Mouse (Mus musculus) hindbrain, embryonic 13.5 days (tissue): ENCODE data around the gene Gtsf1l. TPM values are rescaled to one million over a fixed set of nuclear protein-coding genes. Genes with fewer than 3 reads are reported as not detected.

Experiments used
- ATAC-seq: fragments of 200-750 bp; cut with Nextera tagmentation; 2 replicates; pipeline ENCODE4 v1.8.0; 2017; ENCODE audit warnings: moderate TSS enrichment; ENCODE audit not compliant: low FRiP score
- H3K27ac ChIP-seq: fragments of 300-500 bp; sonication (generic); 2 replicates; pipeline ENCODE4 v1.5.1; 2015; ENCODE audit warnings: inconsistent platforms, mild to moderate bottlenecking, moderate library complexity
- H3K27me3 ChIP-seq: fragments of 300-500 bp; sonication (generic); 2 replicates; pipeline ENCODE4 v1.6.1; 2015; ENCODE audit warnings: mild to moderate bottlenecking, inconsistent platforms
- H3K36me3 ChIP-seq: fragments of 300-500 bp; sonication (generic); 2 replicates; pipeline ENCODE4 v1.6.1; 2015; ENCODE audit warnings: mild to moderate bottlenecking, inconsistent platforms
- H3K4me1 ChIP-seq: fragments of 300-500 bp; sonication (generic); replicated peaks from 2 replicates; pipeline ENCODE4 v1.6.1; 2015; ENCODE audit warnings: inconsistent platforms
- H3K4me2 ChIP-seq: fragments of 300-500 bp; sonication (generic); 2 replicates; pipeline ENCODE4 v1.6.1; 2015; ENCODE audit warnings: inconsistent platforms, mild to moderate bottlenecking, moderate library complexity
- H3K4me3 ChIP-seq: fragments of 300-500 bp; sonication (generic); 2 replicates; pipeline ENCODE4 v1.5.1; 2015; ENCODE audit warnings: mild to moderate bottlenecking, inconsistent platforms
- H3K9ac ChIP-seq: fragments of 300-500 bp; sonication (generic); 2 replicates; pipeline ENCODE4 v1.6.1; 2015; ENCODE audit warnings: mild to moderate bottlenecking, inconsistent platforms
- H3K9me3 ChIP-seq: fragments of 300-500 bp; sonication (generic); 2 replicates; pipeline ENCODE4 v1.6.1; 2016; ENCODE audit warnings: inconsistent platforms
- WGBS: fragments of 180-500 bp; shearing (Covaris S2); methylation state at CpG from one replicate; pipeline ENCODE4 v1.1.7; 2015; 5-methylcytosine and 5-hydroxymethylcytosine counted together
- polyA plus RNA-seq: library from polyadenylated mRNA; unstranded; fragments of >200 nt; fragmentation: Nextera tagmentation; extraction: Ambion mirVana; gene quantifications from 2 replicates; pipeline ENCODE4 v1.2.1, GENCODE M21; 2015

Gene Gtsf1l
- polyA plus RNA-seq, 1 experiment from 2014 or later: not detected

GRCm38 (mm10) chr2:163082591-163082990 lies 5.1 kb downstream of the Gtsf1l start:
- H3K27ac ChIP-seq: no peak overlapping the region
- H3K4me2 ChIP-seq: no peak overlapping the region
- no peaks in the 10 kb centered on the region for H3K4me1 ChIP-seq
- H3K36me3 ChIP-seq: no peaks in the 10 kb centered on the region
- ATAC-seq: no peak
- no peak overlapping the region for H3K9ac ChIP-seq
- H3K4me3 ChIP-seq: no peak overlapping the region
- no peaks in the 10 kb centered on the region for H3K9me3 ChIP-seq
- WGBS: 86% methylated on average over 5 of the region's 5 CpGs
- no peaks in the 10 kb centered on the region for H3K27me3 ChIP-seq

DNA sequence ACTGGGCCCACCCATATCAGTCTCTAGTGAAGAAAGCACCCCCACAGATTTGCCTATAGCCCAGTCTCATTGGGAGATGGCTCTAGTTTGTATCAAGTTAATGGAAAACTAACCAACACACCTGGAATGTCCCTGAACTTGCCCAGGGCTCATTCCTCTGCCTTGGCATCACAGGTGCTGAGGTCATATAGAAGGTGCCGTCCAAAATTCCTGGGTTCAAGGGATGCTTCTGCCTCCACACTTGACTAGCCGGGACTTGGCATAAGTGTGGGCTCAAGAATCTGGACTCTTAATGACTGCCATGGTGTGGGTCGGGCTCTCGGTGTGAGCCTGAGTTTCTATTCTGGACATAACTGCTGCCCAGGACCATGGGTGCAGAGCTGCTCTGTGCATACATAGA lies 8.6 kb downstream of the Gtsf1l start:
- no peaks in the 10 kb centered on the region for H3K4me1 ChIP-seq
- H3K27ac ChIP-seq: no peak overlapping the region
- no peak for ATAC-seq
- no peak overlapping the region for H3K9ac ChIP-seq
- no peaks in the 10 kb centered on the region for H3K27me3 ChIP-seq
- H3K9me3 ChIP-seq: no peaks in the 10 kb centered on the region
- no peak overlapping the region for H3K4me2 ChIP-seq
- H3K36me3 ChIP-seq: no peaks in the 10 kb centered on the region
- no peak overlapping the region for H3K4me3 ChIP-seq
- 95% methylated on average over 4 of the region's 4 CpGs for WGBS

DNA sequence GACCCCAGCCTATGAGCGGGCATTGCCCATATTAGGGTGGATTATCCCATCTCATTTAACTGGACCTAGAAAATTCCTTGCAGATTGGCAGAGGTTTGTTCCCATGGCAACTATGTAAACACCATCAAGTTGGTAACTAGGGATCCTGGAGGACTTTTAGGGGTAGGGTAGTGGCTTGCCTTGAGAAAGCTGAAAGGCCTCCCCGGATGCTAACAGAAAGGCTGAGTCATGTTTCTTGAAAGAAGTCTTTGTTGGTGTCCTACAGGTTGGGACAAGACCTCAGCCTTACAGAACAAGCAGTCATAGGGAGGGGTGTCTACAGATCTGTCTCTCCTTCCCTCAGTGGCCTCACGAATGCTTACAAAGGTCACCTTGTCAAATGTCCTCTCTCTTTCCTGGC lies 12.4 kb downstream of the Gtsf1l start:
- H3K27ac ChIP-seq: no peak overlapping the region
- H3K9me3 ChIP-seq: no peaks in the 10 kb centered on the region
- no peak overlapping the region for H3K9ac ChIP-seq
- no peak for ATAC-seq
- H3K27me3 ChIP-seq: no peaks in the 10 kb centered on the region
- H3K4me2 ChIP-seq: no peak overlapping the region
- H3K4me1 ChIP-seq: no peaks in the 10 kb centered on the region
- no peak overlapping the region for H3K4me3 ChIP-seq
- WGBS: 77% methylated on average over 3 of the region's 3 CpGs
- H3K36me3 ChIP-seq: no peaks in the 10 kb centered on the region

DNA sequence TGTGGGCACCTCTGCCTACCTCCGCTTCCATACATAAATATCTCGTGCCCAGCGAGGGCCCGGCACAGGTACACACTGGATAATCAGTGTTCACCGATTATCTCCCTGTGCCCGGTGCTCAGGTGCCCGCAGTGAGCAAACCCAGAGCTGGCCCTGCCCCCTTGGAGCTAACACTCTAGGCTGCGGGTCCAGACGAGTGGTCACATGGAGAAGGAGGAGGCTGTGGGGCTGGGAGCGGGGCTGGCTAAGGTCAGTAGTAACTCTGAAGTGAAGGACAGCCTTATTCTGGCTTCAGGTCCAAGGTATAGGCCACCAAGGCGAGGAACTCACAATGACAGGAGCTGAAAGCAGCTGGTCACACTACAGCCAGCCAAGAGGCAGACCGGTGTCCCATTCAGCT lies 12.8 kb downstream of the Gtsf1l start:
- no peak for ATAC-seq
- WGBS: 94% methylated on average over 12 of the region's 12 CpGs
- Histone ChIP-seq H3K9me3 (no peaks in the 10 kb centered on the region), H3K4me2 (no peak overlapping the region), H3K27ac (no peak overlapping the region), H3K27me3 (no peaks in the 10 kb centered on the region), H3K4me1 (no peaks in the 10 kb centered on the region), H3K4me3 (no peak overlapping the region), H3K9ac (no peak overlapping the region), H3K36me3 (no peaks in the 10 kb centered on the region)

- no peak overlapping the region for H3K4me2 ChIP-seq
- H3K4me1 ChIP-seq: no peaks in the 10 kb centered on the region
- H3K9me3 ChIP-seq: no peaks in the 10 kb centered on the region
- WGBS: 87% methylated on average over 7 of the region's 7 CpGs
- no peak overlapping the region for H3K4me3 ChIP-seq
- H3K9ac ChIP-seq: no peak overlapping the region
- H3K36me3 ChIP-seq: no peaks in the 10 kb centered on the region
- no peaks in the 10 kb centered on the region for H3K27me3 ChIP-seq
- H3K27ac ChIP-seq: no peak overlapping the region
- ATAC-seq: no peak
Observed at GRCm38 (mm10) chr2:163074006-163074405, 13.6 kb downstream of the Gtsf1l start.

DNA sequence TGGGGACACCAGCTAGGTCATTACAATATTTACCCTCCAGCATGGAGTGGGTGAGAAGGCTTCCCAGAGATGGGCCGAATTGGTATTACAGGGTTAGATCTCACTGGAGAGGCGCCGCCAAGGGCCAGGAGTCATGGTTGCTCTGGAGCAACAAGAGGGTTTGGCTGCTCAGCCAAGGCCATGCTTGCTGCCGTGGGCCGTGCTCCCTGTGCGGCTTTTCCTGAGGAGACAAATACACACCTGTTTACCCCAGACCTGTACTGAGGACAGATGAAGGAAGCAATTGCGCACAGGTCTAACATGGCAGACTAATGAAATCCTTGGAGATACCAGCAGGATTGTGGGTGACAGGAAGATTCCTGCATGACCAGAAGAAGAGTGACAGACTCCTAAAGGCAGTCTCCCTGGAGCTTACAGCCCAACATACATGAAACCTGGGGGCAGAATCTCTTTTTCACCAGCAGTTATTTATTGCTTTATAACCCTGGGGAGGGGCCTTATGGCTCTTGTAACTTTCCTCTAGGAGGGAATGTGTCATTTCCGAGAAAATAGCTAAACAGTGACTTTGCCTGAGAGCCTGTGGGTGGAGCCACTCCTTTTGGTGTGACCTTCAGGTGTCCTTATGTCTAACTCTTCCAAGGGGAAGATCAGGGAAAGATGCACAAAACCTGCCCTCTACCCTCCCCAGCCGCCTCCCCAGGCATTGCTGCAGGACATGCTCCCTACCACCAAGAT lies 14.5 kb downstream of the Gtsf1l start:
- no peaks in the 10 kb centered on the region for H3K36me3 ChIP-seq
- ATAC-seq: no peak
- H3K4me3 ChIP-seq: no peak overlapping the region
- 94% methylated on average over 9 of the region's 9 CpGs for WGBS
- H3K9ac ChIP-seq: no peak overlapping the region
- no peaks in the 10 kb centered on the region for H3K4me1 ChIP-seq
- H3K27ac ChIP-seq: no peak overlapping the region
- no peak overlapping the region for H3K4me2 ChIP-seq
- no peaks in the 10 kb centered on the region for H3K9me3 ChIP-seq
- H3K27me3 ChIP-seq: no peaks in the 10 kb centered on the region

DNA sequence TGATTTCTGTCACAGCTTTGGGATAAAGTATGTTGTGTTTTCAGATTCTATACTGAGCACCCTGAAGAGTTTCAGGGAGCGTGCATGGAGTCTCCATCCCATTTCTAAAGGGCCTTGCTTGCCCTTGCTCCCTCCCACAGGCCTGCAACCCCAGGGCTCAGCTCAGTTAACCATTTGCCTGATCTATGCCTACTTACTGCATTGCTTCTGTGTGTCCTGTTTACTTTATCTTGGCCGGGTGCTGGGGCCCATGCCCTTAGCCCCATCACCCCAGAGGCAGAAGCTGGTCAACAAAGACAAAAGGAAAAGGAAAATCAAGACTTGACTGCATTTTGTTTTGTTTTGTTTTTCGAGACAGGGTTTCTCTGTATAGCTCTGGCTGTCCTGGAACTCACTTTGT lies 16.1 kb downstream of the Gtsf1l start:
- Histone ChIP-seq H3K27ac (no peak overlapping the region), H3K9me3 (no peaks in the 10 kb centered on the region), H3K9ac (no peak overlapping the region), H3K4me1 (no peaks in the 10 kb centered on the region), H3K27me3 (no peaks in the 10 kb centered on the region), H3K4me3 (no peak overlapping the region), H3K36me3 (0 out of 2 replicates have a peak, but pooled peaks cover 6% of the 10 kb centered on the region), H3K4me2 (no peak overlapping the region)
- ATAC-seq: no peak
- WGBS: 80% methylated on average over 3 of the region's 3 CpGs

DNA sequence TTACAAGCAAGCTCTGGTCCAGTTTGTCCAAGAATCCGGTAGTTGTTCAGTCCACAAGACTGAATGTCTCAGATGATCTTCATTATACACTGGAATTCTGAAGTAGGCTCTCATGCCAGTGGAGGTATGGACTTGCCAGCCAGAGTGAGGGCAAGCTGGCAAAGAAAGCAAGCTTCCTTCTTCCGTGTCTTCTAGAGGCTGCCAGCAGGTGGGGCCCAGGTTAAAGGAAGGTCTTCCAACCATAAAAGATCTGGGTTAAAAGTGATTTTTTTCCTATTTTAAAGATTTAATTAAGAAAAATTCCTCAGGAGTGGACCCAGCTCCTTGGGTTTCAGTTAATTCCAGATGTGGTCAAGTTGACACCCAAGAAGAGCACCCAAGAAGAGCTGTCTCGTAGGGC lies 17.4 kb downstream of the Gtsf1l start:
- no peak overlapping the region for H3K9ac ChIP-seq
- no peak overlapping the region for H3K4me3 ChIP-seq
- no peak for ATAC-seq
- 0 out of 2 replicates have a peak, but pooled peaks cover 6% of the 10 kb centered on the region for H3K36me3 ChIP-seq
- H3K9me3 ChIP-seq: no peaks in the 10 kb centered on the region
- no peak overlapping the region for H3K27ac ChIP-seq
- 90% methylated on average over 3 of the region's 3 CpGs for WGBS
- no peaks in the 10 kb centered on the region for H3K4me1 ChIP-seq
- no peak overlapping the region for H3K4me2 ChIP-seq
- H3K27me3 ChIP-seq: no peaks in the 10 kb centered on the region

DNA sequence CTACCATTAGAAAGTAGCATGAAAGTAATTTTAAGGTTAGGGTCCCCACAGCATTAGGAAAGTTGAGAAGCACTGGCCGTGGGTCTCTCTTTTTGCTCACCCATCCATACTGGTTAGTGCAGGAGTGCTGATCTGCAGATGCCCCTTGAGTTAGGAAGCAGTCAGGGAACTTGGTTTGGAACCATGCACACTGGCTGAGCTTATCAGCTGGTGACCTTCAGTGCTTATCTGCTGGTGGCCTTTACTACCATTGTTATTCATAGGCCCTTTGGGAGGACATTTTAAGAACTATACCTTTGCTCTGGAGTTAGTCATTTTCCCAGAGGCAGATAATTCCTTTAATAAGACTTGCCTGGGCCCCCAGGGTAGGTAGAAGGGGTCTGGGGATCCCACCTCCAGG lies 20.4 kb downstream of the Gtsf1l start:
- Histone ChIP-seq H3K9ac (no peak overlapping the region), H3K27me3 (no peaks in the 10 kb centered on the region), H3K4me3 (no peak overlapping the region), H3K9me3 (no peaks in the 10 kb centered on the region), H3K36me3 (0 out of 2 replicates have a peak, but pooled peaks cover 6% of the 10 kb centered on the region), H3K4me1 (no peaks in the 10 kb centered on the region), H3K27ac (no peak overlapping the region), H3K4me2 (no peak overlapping the region)
- ATAC-seq: no peak
- WGBS: 91% methylated on average over 1 of the region's 1 CpGs

DNA sequence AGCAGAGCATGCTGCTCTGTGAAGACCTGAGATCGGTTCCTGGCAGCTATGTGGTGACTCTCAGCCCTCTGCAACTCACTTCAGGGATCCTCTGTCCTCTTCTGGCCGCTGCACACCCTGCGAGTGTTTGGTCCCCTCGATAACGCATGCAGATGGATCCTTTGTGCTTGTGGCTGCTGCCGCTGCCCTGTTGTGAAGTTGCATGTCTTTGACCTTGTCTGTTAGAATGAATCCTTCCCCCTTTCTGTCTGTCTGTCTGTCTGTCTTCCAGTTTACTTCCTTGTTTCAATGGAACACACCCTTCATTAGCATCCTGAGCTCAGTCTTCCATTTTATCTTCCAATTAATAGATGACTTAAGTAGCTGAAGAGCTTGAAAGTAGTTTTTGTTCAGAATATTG lies 21.3 kb downstream of the Gtsf1l start:
- Histone ChIP-seq H3K27me3 (no peaks in the 10 kb centered on the region), H3K4me2 (no peak overlapping the region), H3K9me3 (no peaks in the 10 kb centered on the region), H3K4me1 (no peaks in the 10 kb centered on the region), H3K9ac (no peak overlapping the region), H3K36me3 (0 out of 2 replicates have a peak, but pooled peaks cover 6% of the 10 kb centered on the region), H3K27ac (no peak overlapping the region), H3K4me3 (no peak overlapping the region)
- ATAC-seq: no peak
- 90% methylated on average over 6 of the region's 6 CpGs for WGBS

- 71% methylated on average over 6 of the region's 6 CpGs for WGBS
Observed at GRCm38 (mm10) chr2:163062119-163062508, 25.5 kb downstream of the Gtsf1l start.

DNA sequence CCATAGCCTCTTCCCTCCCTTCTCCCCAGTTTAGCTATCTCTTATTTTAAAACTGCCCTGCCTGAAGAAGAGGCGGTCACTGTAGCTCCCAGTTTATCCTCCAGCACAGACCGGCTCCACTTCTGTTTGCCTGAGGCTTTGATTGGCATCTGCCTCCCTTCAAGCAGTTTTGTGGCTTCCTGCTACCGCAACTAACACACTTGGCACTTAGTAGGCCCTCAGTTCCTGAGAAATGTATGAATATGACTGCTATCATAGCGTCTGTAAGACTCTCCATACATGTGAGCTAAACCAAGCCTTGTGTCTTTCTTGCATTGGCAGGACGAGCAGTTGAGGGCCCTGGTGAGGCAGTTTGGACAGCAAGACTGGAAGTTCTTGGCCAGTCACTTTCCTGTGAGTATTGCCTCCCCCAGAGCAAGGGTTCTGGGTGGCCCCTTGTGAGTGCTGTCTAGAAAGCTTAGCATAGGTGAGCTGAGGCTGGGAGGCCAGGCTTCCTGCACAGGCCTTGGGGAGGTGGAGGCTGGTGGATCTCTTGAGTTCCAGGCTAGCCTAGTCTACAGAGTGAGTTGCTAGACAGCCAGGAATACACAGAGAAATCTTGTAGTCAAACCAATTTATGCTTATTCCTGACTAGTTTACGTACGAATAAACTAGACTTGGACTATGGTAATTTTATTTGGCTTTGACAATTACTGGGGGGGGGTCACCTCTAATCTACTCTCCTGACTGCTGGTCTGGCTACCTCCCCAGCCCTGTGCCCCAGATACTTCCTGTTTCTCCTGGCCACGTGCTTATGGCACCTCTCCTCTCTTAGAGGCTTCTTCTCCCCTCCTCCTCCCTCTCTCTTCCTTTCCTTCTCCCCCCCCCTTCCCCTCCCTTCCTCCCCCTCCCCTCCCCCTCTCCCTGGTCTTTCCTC lies 26.2 kb downstream of the Gtsf1l start:
- 88% methylated on average over 8 of the region's 8 CpGs for whole genome bisulfite sequencing
- Histone ChIP-seq H3K36me3 (no peaks in the 10 kb centered on the region), H3K27ac (no peak overlapping the region), H3K9me3 (no peaks in the 10 kb centered on the region), H3K4me2 (no peak overlapping the region), H3K4me1 (no peaks in the 10 kb centered on the region), H3K9ac (no peak overlapping the region), H3K27me3 (no peaks in the 10 kb centered on the region), H3K4me3 (no peak overlapping the region)
- no peak for ATAC-seq

More at GRCm38 (mm10) chr2:163062119-163062508, 25.5 kb downstream of the Gtsf1l start:
- H3K36me3 ChIP-seq: 0 out of 2 replicates have a peak, but pooled peaks cover 2% of the 10 kb centered on the region
- no peak overlapping the region for H3K9ac ChIP-seq
- H3K27ac ChIP-seq: no peak overlapping the region
- no peak overlapping the region for H3K4me2 ChIP-seq
- no peaks in the 10 kb centered on the region for H3K4me1 ChIP-seq
- no peaks in the 10 kb centered on the region for H3K9me3 ChIP-seq
- ATAC-seq: no peak
- H3K27me3 ChIP-seq: no peaks in the 10 kb centered on the region
- H3K4me3 ChIP-seq: no peak overlapping the region
